Mouse (Mus musculus): ENCODE results near the gene Gbp7. TPM values are rescaled to one million over a fixed set of nuclear protein-coding genes. Genes with fewer than 3 reads are reported as not detected.

Gbp7 gene
- total and polyA plus RNA-seq, 3 experiments, result 2.5 to 8.1 (median 2.7) TPM

GRCm38 (mm10) chr3:142490465-142490864, 39.7 kb upstream of the Gbp7 start:
- H3K79me2 ChIP-seq (replicated peaks; ENCODE audit: control insufficient read depth, extremely low read depth, insufficient read depth, poor library complexity, severe bottlenecking), result no peaks in the 10 kb centered on the region
- dilution Hi-C loops (cut with MboI; ENCODE audit: extremely low pct_ligation_motif_present, extremely low pct_unique_long_range_greater_than_20kb, low sequenced_read_pairs) (loop anchor here (25.0 kb wide), 1 partner anchor 222 kb away; the partner anchor contains the start of gene Kyat3), in situ Hi-C loops (cut with MboI; ENCODE audit: low pct_ligation_motif_present, low pct_unique_long_range_greater_than_20kb, low sequenced_read_pairs) (loop anchor here (5.0 kb wide), 3 partner anchors 72 to 217 kb away; partner anchors contain the start of gene Gbp3)
- H3K9me3 ChIP-seq (replicated peaks; ENCODE audit: low read length), result no peaks in the 10 kb centered on the region
- H3K9ac ChIP-seq (ENCODE audit: insufficient read depth, low read depth), result no peak overlapping the region
- no peaks in the 10 kb centered on the region for H3K27me3 ChIP-seq (replicated peaks)
- H3K36me3 ChIP-seq (replicated peaks in 1 of 2; ENCODE audit: control insufficient read depth in 1 of 2, insufficient read depth in 1 of 2, low read length in 1 of 2), result no peaks in the 10 kb centered on the region
- TF ChIP-seq UBTF (IDR thresholded peaks at IDR 0.05; ENCODE audit: low read depth, low read length), result no peak
- TF ChIP-seq NELFE (IDR thresholded peaks at IDR 0.05; ENCODE audit: low read depth, low read length), result peak; percentile 73; the same call in 1 of the 2 replicates
- TF ChIP-seq IRF4 (IDR thresholded peaks at IDR 0.05; ENCODE audit: low read depth, low read length), result peak; percentile 71
- peak; percentile 97 for TF ChIP-seq ZC3H11A (IDR thresholded peaks at IDR 0.05; ENCODE audit: low read depth, low read length)
- TF ChIP-seq SMC3 (IDR thresholded peaks at IDR 0.05; ENCODE audit: low read depth, low read length), result peak; percentile 98
- peak; percentile 31; the same call in 1 of the 2 replicates for TF ChIP-seq NRF1 (IDR thresholded peaks at IDR 0.05; ENCODE audit: low read depth, low read length)
- TF ChIP-seq GABPA (IDR thresholded peaks at IDR 0.05; ENCODE audit: insufficient replicate concordance, low read depth, low read length), result no peak
- TF ChIP-seq CTCF (conservative IDR thresholded peaks at IDR 0.05 in 1 of 2, IDR thresholded peaks at IDR 0.05 in 1 of 2; ENCODE audit: low read depth in 2 of 2, low read length in 2 of 2), result peak; percentile 96 to 99
- TF ChIP-seq TCF12 (IDR thresholded peaks at IDR 0.05; ENCODE audit: low read depth, low read length), result peak; percentile 38; the same call in 1 of the 2 replicates
- TF ChIP-seq MEF2A (IDR thresholded peaks at IDR 0.05; ENCODE audit: borderline replicate concordance, low read depth, low read length), result peak; percentile 52; the same call in 1 of the 2 replicates
- H3K4me3 ChIP-seq (replicated peaks in 1 of 3; ENCODE audit: low read depth in 2 of 3, low read length in 2 of 3, poor library complexity in 1 of 3), result no peak overlapping the region
- no peak overlapping the region for H3K27ac ChIP-seq (ENCODE audit: insufficient read depth, low read depth)
- peak; percentile 95 for DNase-seq (ENCODE audit: extremely low read depth)
- peaks cover 12 to 40% of the 10 kb centered on the region in 2 experiments for H3K4me1 ChIP-seq (ENCODE audit: control insufficient read depth in 1 of 2, insufficient read depth in 2 of 2)
- H3K4me2 ChIP-seq (ENCODE audit: insufficient read depth, low read depth, poor library complexity, severe bottlenecking), result peak overlapping the region; percentile 35

GRCm38 (mm10) chr3:142493536-142494061, 36.5 kb upstream of the Gbp7 start, which contains the start of gene Gbp5:
Gene Gbp5, plus strand, starts transcription at chr3:142493978.
- Histone ChIP-seq H3K36me3 (replicated peaks in 1 of 2; ENCODE audit: control insufficient read depth in 1 of 2, insufficient read depth in 1 of 2, low read length in 1 of 2) (no peaks in the 10 kb centered on the region), H3K27me3 (replicated peaks) (no peaks in the 10 kb centered on the region), H3K9ac (ENCODE audit: insufficient read depth, low read depth) (no peak within 1 kb of the TSS), H3K9me3 (replicated peaks; ENCODE audit: low read length) (no peaks in the 10 kb centered on the region), H3K4me2 (ENCODE audit: insufficient read depth, low read depth, poor library complexity, severe bottlenecking) (peak within 1 kb of the TSS; percentile 21; the same call in 1 of the 2 replicates), H3K4me1 (ENCODE audit: control insufficient read depth in 1 of 2, insufficient read depth in 2 of 2) (peaks cover 16 to 63% of the 10 kb centered on the region in 2 experiments), H3K79me2 (replicated peaks; ENCODE audit: control insufficient read depth, extremely low read depth, insufficient read depth, poor library complexity, severe bottlenecking) (peaks cover 2% of the 10 kb centered on the region; the same call in 1 of the 2 replicates), H3K4me3 (replicated peaks in 1 of 3; ENCODE audit: low read depth in 2 of 3, low read length in 2 of 3, poor library complexity in 1 of 3) (no peak within 1 kb of the TSS), H3K27ac (ENCODE audit: insufficient read depth, low read depth) (no peak within 1 kb of the TSS)
- DNase-seq (ENCODE audit: extremely low read depth), result peak; percentile 88
- dilution Hi-C loops (cut with MboI; ENCODE audit: extremely low pct_ligation_motif_present, extremely low pct_unique_long_range_greater_than_20kb, low sequenced_read_pairs), result loop anchor here (25.0 kb wide), 1 partner anchor 219 kb away; the partner anchor contains the start of gene Kyat3
- in situ Hi-C loops (cut with MboI; ENCODE audit: low pct_ligation_motif_present, low pct_unique_long_range_greater_than_20kb, low sequenced_read_pairs), result loop anchor here (5.0 kb wide), 3 partner anchors 69 to 214 kb away; partner anchors contain the start of gene Gbp3
- 0 out of 2 replicates have a peak, but pooled peaks have one; percentile 75 for TF ChIP-seq E2F4 (IDR thresholded peaks at IDR 0.05; ENCODE audit: insufficient replicate concordance, low read depth, low read length)
- peak; percentile 73; the same call in 1 of the 2 replicates for TF ChIP-seq IRF4 (IDR thresholded peaks at IDR 0.05; ENCODE audit: low read depth, low read length)
- TF ChIP-seq BHLHE40 (IDR thresholded peaks at IDR 0.05; ENCODE audit: low read depth, low read length), result peak; percentile 81
- no peak for TF ChIP-seq USF1 (IDR thresholded peaks at IDR 0.05; ENCODE audit: low read depth, low read length)
- peak; percentile 4; the same call in 1 of the 2 replicates for TF ChIP-seq JUN (IDR thresholded peaks at IDR 0.05; ENCODE audit: insufficient read depth, low read depth, low read length)
- TF ChIP-seq KAT2A (IDR thresholded peaks at IDR 0.05; ENCODE audit: insufficient replicate concordance, low read length), result no peak
- 0 out of 2 replicates have a peak, but pooled peaks have one; percentile 57 for TF ChIP-seq TBP (conservative IDR thresholded peaks at IDR 0.05; ENCODE audit: low read depth, low read length)
- TF ChIP-seq MXI1 (IDR thresholded peaks at IDR 0.05; ENCODE audit: low read depth, low read length), result no peak
- TF ChIP-seq USF2 (conservative IDR thresholded peaks at IDR 0.05; ENCODE audit: low read depth, low read length), result no peak
- TF ChIP-seq TCF12 (IDR thresholded peaks at IDR 0.05; ENCODE audit: low read depth, low read length), result peak; percentile 65
- TF ChIP-seq NELFE (IDR thresholded peaks at IDR 0.05; ENCODE audit: low read depth, low read length), result peak; percentile 55; the same call in 1 of the 2 replicates
- TF ChIP-seq CHD1 (IDR thresholded peaks at IDR 0.05; ENCODE audit: low read depth, low read length), result no peak
- TF ChIP-seq PAX5 (IDR thresholded peaks at IDR 0.05; ENCODE audit: low read length), result no peak
- TF ChIP-seq ZMIZ1 (IDR thresholded peaks at IDR 0.05; ENCODE audit: low read depth, low read length), result no peak
- no peak for TF ChIP-seq EP300 (IDR thresholded peaks at IDR 0.05; ENCODE audit: low read length)
- no peak for TF ChIP-seq UBTF (IDR thresholded peaks at IDR 0.05; ENCODE audit: low read depth, low read length)
- peak; percentile 70; the same call in 1 of the 2 replicates for TF ChIP-seq MYC (IDR thresholded peaks at IDR 0.05; ENCODE audit: low read depth, low read length)
- TF ChIP-seq RAD21 (IDR thresholded peaks at IDR 0.05; ENCODE audit: low read depth, low read length), result peak; percentile 92
- no peak; the same call in 1 of the 2 replicates for TF ChIP-seq MAX (IDR thresholded peaks at IDR 0.05; ENCODE audit: low read length)
- peak; percentile 71 for TF ChIP-seq ELF1 (IDR thresholded peaks at IDR 0.05; ENCODE audit: low read depth, low read length)
- peak; percentile 55; the same call in 1 of the 2 replicates for TF ChIP-seq MAFK (IDR thresholded peaks at IDR 0.05; ENCODE audit: insufficient replicate concordance, low read length)
- peak; percentile 100 for TF ChIP-seq SMC3 (IDR thresholded peaks at IDR 0.05; ENCODE audit: low read depth, low read length)
- no peak for TF ChIP-seq POLR2A (IDR thresholded peaks at IDR 0.05; ENCODE audit: low read depth, low read length)
- TF ChIP-seq SIN3A (IDR thresholded peaks at IDR 0.05; ENCODE audit: low read length), result peak; percentile 87; the same call in 1 of the 2 replicates
- TF ChIP-seq ETS1 (conservative IDR thresholded peaks at IDR 0.05; ENCODE audit: low read depth, low read length), result peak; percentile 58
